Mouse (Mus musculus) heart, embryonic 11.5 days (tissue): ENCODE measurements around the gene Skap2. TPM values are rescaled to one million over a fixed set of nuclear protein-coding genes. Genes with fewer than 3 reads are reported as not detected.

Experiments
- ATAC-seq: fragments of 200-750 bp; cut with Nextera tagmentation; replicated peaks from 2 replicates; pipeline ENCODE4 v1.8.0; 2017; ENCODE audit warnings: moderate library complexity; ENCODE audit not compliant: insufficient number of reproducible peaks, low FRiP score, low TSS enrichment
- H3K27ac ChIP-seq: fragments of 300-500 bp; sonication (generic); 2 replicates; pipeline ENCODE4 v1.5.1; 2014; ENCODE audit warnings: mild to moderate bottlenecking, low read depth, low read length
- H3K27me3 ChIP-seq: fragments of 300-500 bp; sonication (generic); 2 replicates; pipeline ENCODE4 v1.6.1; 2014; ENCODE audit warnings: mild to moderate bottlenecking, low read length, mixed read lengths; ENCODE audit not compliant: control insufficient read depth, insufficient read depth
- H3K36me3 ChIP-seq: fragments of 300-500 bp; sonication (generic); 2 replicates; pipeline ENCODE4 v1.6.1; 2014; ENCODE audit warnings: mild to moderate bottlenecking, low read length, moderate library complexity, mixed read lengths; ENCODE audit not compliant: control insufficient read depth, insufficient read depth
- H3K4me1 ChIP-seq: fragments of 300-500 bp; sonication (generic); 2 replicates; pipeline ENCODE4 v1.6.1; 2014; ENCODE audit warnings: low read length; ENCODE audit not compliant: control insufficient read depth, insufficient read depth
- H3K4me2 ChIP-seq: fragments of 300-500 bp; sonication (generic); 2 replicates; pipeline ENCODE4 v1.6.1; 2014; ENCODE audit warnings: mild to moderate bottlenecking, moderate library complexity
- H3K4me3 ChIP-seq: fragments of 300-500 bp; sonication (generic); 2 replicates; pipeline ENCODE4 v1.5.1; 2014; ENCODE audit warnings: low read depth, low read length
- H3K9ac ChIP-seq: fragments of 300-500 bp; sonication (generic); 2 replicates; pipeline ENCODE4 v1.6.1; 2014; ENCODE audit warnings: mild to moderate bottlenecking, low read depth, low read length, moderate library complexity
- H3K9me3 ChIP-seq: fragments of 300-500 bp; sonication (generic); replicated peaks from 2 replicates; pipeline ENCODE4 v1.6.1; 2016; ENCODE audit warnings: low read length; ENCODE audit not compliant: control insufficient read depth
- WGBS: fragments of 180-500 bp; shearing (Covaris S2); extraction: QIAGEN DNeasy Blood & Tissue Kit; methylation state at CpG from one replicate; pipeline ENCODE4 v1.1.7; 2014; ENCODE audit not compliant: insufficient replicate concordance; 5-methylcytosine and 5-hydroxymethylcytosine counted together
- polyA plus RNA-seq: library from polyadenylated mRNA; unstranded; fragments of >200 nt; fragmentation: Nextera tagmentation; extraction: Ambion mirVana; gene quantifications from 2 replicates; pipeline ENCODE4 v1.2.1, GENCODE M21; 2014

The Skap2 gene
- polyA plus RNA-seq, 1 experiment from 2014 or later = 16.1 TPM

GRCm38 (mm10) chr6:52028131-52028530 lies 15.8 kb upstream of the Skap2 start:
- H3K4me2 ChIP-seq = no peak overlapping the region
- H3K36me3 ChIP-seq = no peaks in the 10 kb centered on the region
- ATAC-seq = no peak
- H3K27me3 ChIP-seq = no peaks in the 10 kb centered on the region
- 91% methylated on average over 7 of the region's 7 CpGs for WGBS
- no peaks in the 10 kb centered on the region for H3K9me3 ChIP-seq
- H3K4me1 ChIP-seq = no peaks in the 10 kb centered on the region
- no peak overlapping the region for H3K9ac ChIP-seq
- no peak overlapping the region for H3K27ac ChIP-seq
- H3K4me3 ChIP-seq = no peak overlapping the region

- H3K36me3 ChIP-seq = no peaks in the 10 kb centered on the region
- H3K27me3 ChIP-seq = no peaks in the 10 kb centered on the region
- no peak overlapping the region for H3K9ac ChIP-seq
- H3K27ac ChIP-seq = no peak overlapping the region
- no peaks in the 10 kb centered on the region for H3K9me3 ChIP-seq
- no peak for ATAC-seq
- 79% methylated on average over 4 of the region's 4 CpGs for WGBS
- no peak overlapping the region for H3K4me3 ChIP-seq
- H3K4me2 ChIP-seq = no peak overlapping the region
- H3K4me1 ChIP-seq = no peaks in the 10 kb centered on the region
Measured at GRCm38 (mm10) chr6:52027181-52027580, 14.8 kb upstream of the Skap2 start.

GRCm38 (mm10) chr6:52026281-52026680 lies 13.9 kb upstream of the Skap2 start:
- no peaks in the 10 kb centered on the region for H3K36me3 ChIP-seq
- H3K4me1 ChIP-seq = no peaks in the 10 kb centered on the region
- no peak overlapping the region for H3K4me3 ChIP-seq
- H3K27ac ChIP-seq = no peak overlapping the region
- ATAC-seq = no peak
- no peak overlapping the region for H3K9ac ChIP-seq
- no peaks in the 10 kb centered on the region for H3K27me3 ChIP-seq
- no peaks in the 10 kb centered on the region for H3K9me3 ChIP-seq
- no peak overlapping the region for H3K4me2 ChIP-seq
- 80% methylated on average over 11 of the region's 11 CpGs for WGBS

- Histone ChIP-seq H3K4me3 (no peak overlapping the region), H3K36me3 (no peaks in the 10 kb centered on the region), H3K4me2 (no peak overlapping the region), H3K27me3 (no peaks in the 10 kb centered on the region), H3K27ac (no peak overlapping the region), H3K9me3 (no peaks in the 10 kb centered on the region), H3K4me1 (no peaks in the 10 kb centered on the region), H3K9ac (no peak overlapping the region)
- no peak for ATAC-seq
- 18% methylated on average over 5 of the region's 5 CpGs for WGBS
Measured at GRCm38 (mm10) chr6:52024730-52025129, 12.4 kb upstream of the Skap2 start.

- no peak for ATAC-seq
- H3K4me3 ChIP-seq = no peak overlapping the region
- 46% methylated on average over 4 of the region's 5 CpGs for WGBS
- H3K9ac ChIP-seq = no peak overlapping the region
- H3K4me1 ChIP-seq = no peaks in the 10 kb centered on the region
- H3K4me2 ChIP-seq = no peak overlapping the region
- H3K36me3 ChIP-seq = no peaks in the 10 kb centered on the region
- H3K27ac ChIP-seq = no peak overlapping the region
- no peaks in the 10 kb centered on the region for H3K27me3 ChIP-seq
- H3K9me3 ChIP-seq = no peaks in the 10 kb centered on the region
Measured at GRCm38 (mm10) chr6:52022363-52022762, 10.0 kb upstream of the Skap2 start.

- Histone ChIP-seq H3K9me3 (no peaks in the 10 kb centered on the region), H3K4me3 (no peak overlapping the region), H3K9ac (no peak overlapping the region), H3K27me3 (no peaks in the 10 kb centered on the region), H3K27ac (no peak overlapping the region), H3K4me2 (no peak overlapping the region), H3K4me1 (no peaks in the 10 kb centered on the region), H3K36me3 (no peaks in the 10 kb centered on the region)
- 81% methylated on average over 5 of the region's 5 CpGs for WGBS
- ATAC-seq = no peak
Measured at GRCm38 (mm10) chr6:52020276-52020675, 7.9 kb upstream of the Skap2 start.

GRCm38 (mm10) chr6:52013245-52013945 lies 1.0 kb upstream of the Skap2 start:
- H3K36me3 ChIP-seq = no peaks in the 10 kb centered on the region
- H3K9ac ChIP-seq = peak overlapping the region; percentile 29
- H3K27ac ChIP-seq = no peak overlapping the region
- no peak for ATAC-seq
- peak overlapping the region; percentile 65 for H3K4me2 ChIP-seq
- no peaks in the 10 kb centered on the region for H3K9me3 ChIP-seq
- H3K4me3 ChIP-seq = peak overlapping the region; percentile 77
- H3K4me1 ChIP-seq = no peaks in the 10 kb centered on the region
- 24% methylated on average over 3 of the region's 3 CpGs for WGBS
- peaks cover 22% of the 10 kb centered on the region for H3K27me3 ChIP-seq

GRCm38 (mm10) chr6:52011559-52012408 lies 565 bp downstream of the Skap2 start:
- Histone ChIP-seq H3K9ac (peak overlapping the region; percentile 57), H3K27ac (no peak overlapping the region; the same call in 1 of the 2 replicates), H3K4me2 (peak overlapping the region; percentile 82), H3K4me3 (peak overlapping the region; percentile 77), H3K4me1 (no peaks in the 10 kb centered on the region), H3K36me3 (no peaks in the 10 kb centered on the region), H3K9me3 (no peaks in the 10 kb centered on the region), H3K27me3 (peaks cover 38% of the 10 kb centered on the region)
- WGBS = 8% methylated on average over 26 of the region's 26 CpGs
- ATAC-seq = peak; percentile 85
